Mouse (Mus musculus) heart, postnatal 0 days (tissue): ENCODE results near the gene Fbxw9. TPM values are rescaled to one million over a fixed set of nuclear protein-coding genes. Genes with fewer than 3 reads are reported as not detected.
A peak's percentile ranks its signal among the peaks of the same experiment; 100 is the strongest.

Experiments
- ATAC-seq: fragments of 200-750 bp; cut with Nextera tagmentation; 2 replicates; pipeline ENCODE4 v1.8.0; 2017; ENCODE audit warnings: low read depth, moderate number of reproducible peaks, moderate library complexity; ENCODE audit not compliant: insufficient read depth
- DNase-seq: peaks from one replicate; pipeline ENCODE4 v3.0.0-alpha.2; 2016; ENCODE audit warnings: low spot score
- H3K27ac ChIP-seq: fragments of 300-500 bp; sonication (generic); 2 replicates; pipeline ENCODE4 v1.5.1; 2014; ENCODE audit warnings: low read depth, mild to moderate bottlenecking
- H3K27me3 ChIP-seq: fragments of 300-500 bp; sonication (generic); 2 replicates; pipeline ENCODE4 v1.6.1; 2014; ENCODE audit warnings: low read length, mixed read lengths; ENCODE audit not compliant: control insufficient read depth, insufficient read depth
- H3K36me3 ChIP-seq: fragments of 300-500 bp; sonication (generic); replicated peaks from 2 replicates; pipeline ENCODE4 v1.6.1; 2014; ENCODE audit warnings: low read length, mixed read lengths; ENCODE audit not compliant: control insufficient read depth, insufficient read depth
- H3K4me1 ChIP-seq: fragments of 300-500 bp; sonication (generic); 2 replicates; pipeline ENCODE4 v1.6.1; 2014; ENCODE audit warnings: antibody characterized with exemption; ENCODE audit not compliant: control insufficient read depth, insufficient read depth
- H3K4me2 ChIP-seq: fragments of 300-500 bp; sonication (generic); 2 replicates; pipeline ENCODE4 v1.6.1; 2014; ENCODE audit warnings: low read depth, mild to moderate bottlenecking, low read length, moderate library complexity
- H3K4me3 ChIP-seq: fragments of 300-500 bp; sonication (generic); 2 replicates; pipeline ENCODE4 v1.5.1; 2014; ENCODE audit warnings: low read depth, low read length
- H3K9ac ChIP-seq: fragments of 300-500 bp; sonication (generic); replicated peaks from 2 replicates; pipeline ENCODE4 v1.6.1; 2014; ENCODE audit warnings: low read depth, low read length, mixed read lengths
- H3K9me3 ChIP-seq: fragments of 300-500 bp; sonication (generic); replicated peaks from 2 replicates; pipeline ENCODE4 v1.6.1; 2016; ENCODE audit warnings: low read length; ENCODE audit not compliant: control insufficient read depth
- CTCF ChIP-seq: IDR thresholded peaks from 2 replicates; pipeline ENCODE4 v1.5.1; 2016; ENCODE audit warnings: antibody characterized with exemption, control low read depth, low read depth
- EP300 ChIP-seq: IDR thresholded peaks from 2 replicates; pipeline ENCODE4 v1.6.1; 2016; ENCODE audit warnings: antibody characterized with exemption, low read depth
- WGBS: fragments of 180-500 bp; shearing (Covaris S2); extraction: QIAGEN DNeasy Blood & Tissue Kit; methylation state at CpG from one replicate; pipeline ENCODE4 v1.1.7; 2014; 5-methylcytosine and 5-hydroxymethylcytosine counted together
- polyA plus RNA-seq: library from polyadenylated mRNA; unstranded; fragments of >200 nt; fragmentation: Nextera tagmentation; extraction: Ambion mirVana; gene quantifications from 2 replicates; pipeline ENCODE4 v1.2.1, GENCODE M21; 2015
- total RNA-seq: library from RNA; depleted of rRNA; stranded (reverse); fragments of >200 nt; gene quantifications from 2 replicates; pipeline ENCODE4 v1.2.3, GENCODE M21; 2014; ENCODE audit warnings: low replicate concordance; rRNA removed

Fbxw9 gene
- total RNA-seq (29.1 and 32.6 TPM in 2 replicates), polyA plus RNA-seq (16.2 and 16.5 TPM in 2 replicates)

- DNase-seq = peak; percentile 87
- TF ChIP-seq EP300 (0 out of 2 replicates have a peak, but pooled peaks have one; percentile 21), CTCF (no peak)
- WGBS = under 1% methylated on average over 51 of the region's 53 CpGs
- Histone ChIP-seq H3K9ac (peak within 1 kb of the TSS; percentile 60), H3K27me3 (no peaks in the 10 kb centered on the region), H3K36me3 (peaks cover 15% of the 10 kb centered on the region), H3K4me1 (no peaks in the 10 kb centered on the region), H3K9me3 (no peaks in the 10 kb centered on the region), H3K4me3 (peak within 1 kb of the TSS; percentile 96), H3K27ac (peak within 1 kb of the TSS; percentile 47; the same call in 1 of the 2 replicates), H3K4me2 (peak within 1 kb of the TSS; percentile 97)
- peak; percentile 93 for ATAC-seq
These were observed at the start of gene Fbxw9 for GRCm38 (mm10) chr8:85059879-85060616. Gene Fbxw9, plus strand, starts transcription at chr8:85060055.

GRCm38 (mm10) chr8:85011242-85011641 is 48.6 kb upstream of the Fbxw9 start:
- ATAC-seq (no peak), DNase-seq (no peak)
- no peak overlapping the region for H3K27ac ChIP-seq
- no peaks in the 10 kb centered on the region for H3K36me3 ChIP-seq
- TF ChIP-seq CTCF (no peak), EP300 (no peak)
- H3K4me1 ChIP-seq = no peaks in the 10 kb centered on the region
- H3K4me2 ChIP-seq = no peak overlapping the region
- no peak overlapping the region for H3K9ac ChIP-seq
- no peak overlapping the region for H3K4me3 ChIP-seq
- peaks cover 55% of the 10 kb centered on the region for H3K27me3 ChIP-seq
- 15% methylated on average over 28 of the region's 28 CpGs for whole genome bisulfite sequencing
- no peaks in the 10 kb centered on the region for H3K9me3 ChIP-seq

GRCm38 (mm10) chr8:85013230-85013840 is 46.5 kb upstream of the Fbxw9 start:
- ATAC-seq = peak; percentile 58
- peak; percentile 36 for DNase-seq
- H3K4me1 ChIP-seq = no peaks in the 10 kb centered on the region
- peaks cover 49% of the 10 kb centered on the region for H3K27me3 ChIP-seq
- peak overlapping the region; percentile 26; the same call in 1 of the 2 replicates for H3K4me3 ChIP-seq
- WGBS = 9% methylated on average over 25 of the region's 26 CpGs
- H3K36me3 ChIP-seq = peaks cover 11% of the 10 kb centered on the region
- peak overlapping the region; percentile 50 for H3K4me2 ChIP-seq
- no peak overlapping the region for H3K9ac ChIP-seq
- no peaks in the 10 kb centered on the region for H3K9me3 ChIP-seq
- peak; percentile 63 for TF ChIP-seq CTCF
- no peak for TF ChIP-seq EP300
- no peak overlapping the region for H3K27ac ChIP-seq

DNA sequence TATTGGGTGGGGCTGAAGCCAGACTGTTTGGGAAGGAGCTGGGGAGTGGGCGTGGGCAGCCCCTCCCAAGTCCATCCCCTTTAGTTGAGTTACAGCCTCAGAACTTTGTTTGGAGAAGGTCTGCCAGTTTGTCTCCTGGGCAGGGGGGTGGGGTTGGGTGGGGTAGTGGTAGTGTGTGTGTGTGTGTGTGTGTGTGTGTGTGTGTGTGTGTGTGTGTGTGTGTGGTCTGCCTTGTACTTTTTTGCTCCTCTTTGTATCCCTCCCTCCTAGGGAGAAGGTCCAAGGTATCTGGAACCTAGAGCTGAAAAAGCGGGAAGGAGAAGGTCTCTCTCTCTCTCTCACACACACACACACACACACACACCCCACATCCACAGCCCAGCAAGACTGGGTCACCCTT is 45.4 kb upstream of the Fbxw9 start, which contains the start of gene Best2:
TSS of gene Best2 (minus strand) at position 101 of the 400 bp plus-strand sequence.
- H3K9me3 ChIP-seq = no peaks in the 10 kb centered on the region
- DNase-seq = no peak
- TF ChIP-seq EP300 (no peak), CTCF (no peak)
- 8% methylated on average over 1 of the region's 2 CpGs for WGBS
- peak within 1 kb of the TSS; percentile 26; the same call in 1 of the 2 replicates for H3K4me3 ChIP-seq
- peaks cover 22% of the 10 kb centered on the region for H3K36me3 ChIP-seq
- ATAC-seq = no peak
- peak within 1 kb of the TSS; percentile 50 for H3K4me2 ChIP-seq
- no peak within 1 kb of the TSS for H3K27ac ChIP-seq
- peaks cover 43% of the 10 kb centered on the region for H3K27me3 ChIP-seq
- H3K9ac ChIP-seq = no peak within 1 kb of the TSS
- H3K4me1 ChIP-seq = no peaks in the 10 kb centered on the region

DNA sequence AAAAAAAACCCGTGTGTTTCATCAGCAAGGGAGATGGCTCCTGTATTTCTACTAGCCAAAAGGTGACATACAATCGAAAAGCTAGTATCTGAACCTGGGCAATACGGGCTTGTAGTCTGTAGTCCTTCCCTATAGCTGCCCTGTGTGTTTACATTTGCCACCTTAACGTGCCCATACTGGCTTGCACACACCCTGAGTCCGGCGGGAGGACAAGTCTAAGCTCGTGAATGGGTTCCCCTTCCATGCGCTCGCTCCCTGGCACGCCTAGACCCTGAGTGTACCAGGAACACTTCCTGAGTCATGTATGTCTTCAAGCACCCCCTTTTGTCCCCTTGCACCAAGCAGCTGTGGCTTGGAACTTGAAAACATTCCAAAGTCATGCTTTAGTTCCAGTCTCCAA is 43.1 kb upstream of the Fbxw9 start:
- no peak overlapping the region for H3K27ac ChIP-seq
- WGBS = 57% methylated on average over 10 of the region's 10 CpGs

More for the DNA sequence above, 43.1 kb upstream of the Fbxw9 start:
- H3K4me3 ChIP-seq = no peak overlapping the region
- no peak for TF ChIP-seq CTCF
- TF ChIP-seq EP300 = no peak
- ATAC-seq (no peak), DNase-seq (no peak)
- no peak overlapping the region for H3K9ac ChIP-seq
- H3K4me2 ChIP-seq = no peak overlapping the region
- peaks cover 41% of the 10 kb centered on the region for H3K36me3 ChIP-seq
- H3K4me1 ChIP-seq = no peaks in the 10 kb centered on the region
- peaks cover 27% of the 10 kb centered on the region for H3K27me3 ChIP-seq
- no peaks in the 10 kb centered on the region for H3K9me3 ChIP-seq
